Mouse (Mus musculus) megakaryocyte, adult 5-6 weeks (primary cell): ENCODE measurements at regions not wholly inside any gene's neighbourhood (a gene's known extent, or its start where the extent isn't known, plus 50 kb on each side); places are given as distances from the start of the nearest gene placed in this dataset.

Source experiments
- ATAC-seq: 2 replicates; pipeline ENCODE4 v1.8.0; 2016; ENCODE audit warnings: mild to moderate bottlenecking, inconsistent platforms; ENCODE audit not compliant: poor library complexity, severe bottlenecking

DNA sequence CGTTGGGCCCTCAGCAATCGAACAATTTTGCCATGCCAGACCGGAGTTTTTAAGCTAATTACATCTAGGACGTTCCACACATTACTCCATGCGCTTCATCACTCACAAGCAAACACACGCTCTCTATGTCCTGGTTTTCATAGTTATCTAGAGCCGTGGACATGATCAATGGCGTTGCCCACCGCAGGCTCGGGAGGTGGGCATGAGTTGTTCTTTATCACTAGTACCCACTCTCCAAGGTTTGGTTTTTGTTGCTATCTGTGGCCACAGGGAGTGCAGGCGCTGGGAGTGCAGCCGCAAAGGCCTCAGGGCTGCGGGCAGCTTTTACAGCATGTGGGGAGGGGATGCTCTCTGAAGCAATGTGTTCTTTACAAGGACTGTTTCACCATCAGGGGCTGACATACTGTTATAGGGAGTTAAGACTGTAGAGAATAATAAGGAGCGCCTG, 226.8 kb downstream of the Ankrd50 start:
- ATAC-seq = no peak

DNA sequence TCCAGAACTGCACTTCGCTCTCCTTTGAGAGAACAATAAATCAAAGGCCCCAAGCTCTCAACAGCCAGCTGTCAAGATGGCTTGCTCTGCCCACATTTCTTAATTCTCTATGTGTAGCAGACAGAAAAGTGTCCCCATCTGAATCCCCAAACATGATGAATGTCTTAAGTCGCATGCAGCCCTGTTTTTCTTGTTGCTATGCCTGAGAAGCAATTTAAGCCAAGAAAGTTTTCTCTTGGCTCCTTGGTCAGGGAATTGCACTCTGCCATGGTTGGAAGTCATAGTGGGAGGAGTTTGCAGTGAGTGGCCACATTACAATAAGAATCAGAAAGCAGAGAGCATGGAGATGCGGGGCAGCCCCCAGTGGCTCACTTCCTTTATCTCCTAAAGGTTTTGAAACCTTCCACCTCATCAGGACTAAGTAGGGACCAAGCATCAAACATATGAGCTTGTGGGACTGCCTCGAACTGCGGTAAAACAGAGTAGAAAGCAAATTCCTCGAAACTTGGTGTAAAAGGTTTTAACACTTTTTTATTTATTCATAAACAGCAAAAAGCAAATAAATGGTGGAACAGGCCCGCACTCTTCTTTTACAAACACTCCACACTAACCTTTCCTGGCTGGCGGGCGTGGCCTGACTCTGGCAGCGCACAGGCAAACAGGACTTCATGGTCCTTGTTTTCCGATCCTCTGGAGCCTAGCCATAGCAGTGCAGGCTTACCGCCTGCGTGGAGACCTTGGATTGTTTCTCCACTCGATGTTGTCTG, 227.4 kb downstream of the Ankrd50 start:
- no peak for ATAC-seq

DNA sequence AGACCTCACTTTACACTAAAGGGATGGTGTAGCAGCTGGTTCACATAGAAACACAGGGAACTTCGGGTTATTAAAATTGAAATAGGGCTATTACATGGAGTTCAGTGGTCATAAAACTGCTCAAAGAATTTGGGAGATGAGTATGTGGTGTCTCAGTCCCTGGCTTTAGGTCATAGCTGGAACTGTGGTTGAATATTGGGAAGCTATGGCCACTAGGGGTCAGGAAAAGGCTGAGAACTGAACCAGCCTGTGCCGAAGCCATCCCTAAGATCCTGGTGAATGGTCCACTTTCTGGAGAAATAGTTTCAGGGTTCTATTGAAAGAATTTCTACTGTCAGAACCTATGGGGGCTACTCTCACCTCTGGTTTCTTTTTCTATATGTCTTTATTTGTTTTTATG, 229.0 kb downstream of the Ankrd50 start:
- no peak for ATAC-seq

DNA sequence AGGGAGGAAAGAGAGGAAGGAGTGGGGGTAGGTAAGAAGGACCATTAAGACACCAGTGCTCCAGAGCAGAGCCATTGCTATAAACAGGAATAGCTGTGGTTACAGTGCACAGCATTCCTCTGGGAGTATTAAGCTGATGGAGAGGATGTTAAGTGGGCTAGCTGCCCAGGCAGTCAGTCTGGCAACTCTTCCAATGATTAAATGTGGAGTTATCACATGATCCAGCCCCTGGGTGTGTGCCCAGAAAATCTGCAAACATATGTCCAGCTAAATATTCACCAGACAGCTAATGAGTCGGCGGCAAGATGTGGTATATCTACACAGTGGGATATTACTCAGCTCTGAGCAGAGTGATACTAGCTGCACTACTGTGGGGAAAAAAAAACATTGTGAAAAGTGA, 229.7 kb downstream of the Ankrd50 start:
- no peak for ATAC-seq

DNA sequence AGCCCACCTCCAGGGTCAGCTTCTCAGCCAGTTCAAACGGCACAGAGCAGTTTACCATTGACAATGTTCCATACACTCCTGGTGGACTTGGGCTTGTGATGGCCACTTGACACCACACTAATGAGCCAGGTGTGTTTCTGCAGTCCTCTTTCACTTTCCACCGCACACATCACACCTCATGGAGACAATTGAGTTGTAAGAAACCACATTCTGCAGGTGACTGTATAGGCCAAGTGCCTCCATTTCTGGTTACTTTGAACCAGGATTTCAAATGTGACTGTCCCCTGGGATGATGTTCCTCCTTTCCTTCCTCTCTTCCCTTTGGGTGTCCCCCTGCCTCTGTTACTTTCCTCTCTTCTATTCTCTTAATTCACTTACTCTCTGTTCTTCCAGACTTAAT, 233.1 kb downstream of the Ankrd50 start:
- ATAC-seq = no peak

DNA sequence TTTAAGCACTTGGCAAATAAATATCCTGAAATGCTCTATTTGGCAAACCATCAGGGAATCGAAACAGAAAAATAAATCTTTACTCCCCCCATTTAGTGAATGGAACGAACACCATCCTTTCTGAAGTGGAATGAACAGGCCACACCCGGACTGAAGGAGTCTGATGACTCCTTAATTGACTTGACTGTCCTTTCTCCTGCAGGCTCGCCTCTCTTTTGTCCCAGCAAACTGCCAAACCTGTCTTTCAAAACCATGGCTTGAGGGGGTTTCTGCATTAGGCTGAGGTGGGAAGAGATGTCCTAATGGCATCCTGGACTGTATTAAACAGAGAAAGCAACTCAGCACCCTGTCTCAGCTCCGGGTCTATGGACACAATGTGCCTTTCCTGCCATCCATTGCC, 234.1 kb downstream of the Ankrd50 start:
- ATAC-seq = no peak

DNA sequence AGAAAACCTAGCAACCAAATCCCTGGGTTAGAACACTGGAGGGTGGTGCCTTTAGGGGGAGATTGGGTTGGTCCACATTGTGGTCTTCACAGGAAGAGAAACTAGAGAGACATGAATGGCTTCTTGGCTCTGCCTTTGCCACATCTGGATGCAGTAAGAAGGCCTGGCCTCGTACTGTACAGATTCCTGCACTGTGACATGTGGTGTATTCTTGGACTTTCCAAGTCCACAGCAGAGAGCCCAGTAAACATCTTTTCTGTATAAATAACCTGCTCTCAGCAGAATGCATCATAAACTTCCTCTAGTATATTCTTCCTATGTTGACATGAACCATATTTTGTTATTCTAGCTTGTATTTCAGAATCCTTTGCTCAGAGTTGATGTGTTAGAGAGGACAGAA, 235.7 kb downstream of the Ankrd50 start:
- no peak for ATAC-seq

DNA sequence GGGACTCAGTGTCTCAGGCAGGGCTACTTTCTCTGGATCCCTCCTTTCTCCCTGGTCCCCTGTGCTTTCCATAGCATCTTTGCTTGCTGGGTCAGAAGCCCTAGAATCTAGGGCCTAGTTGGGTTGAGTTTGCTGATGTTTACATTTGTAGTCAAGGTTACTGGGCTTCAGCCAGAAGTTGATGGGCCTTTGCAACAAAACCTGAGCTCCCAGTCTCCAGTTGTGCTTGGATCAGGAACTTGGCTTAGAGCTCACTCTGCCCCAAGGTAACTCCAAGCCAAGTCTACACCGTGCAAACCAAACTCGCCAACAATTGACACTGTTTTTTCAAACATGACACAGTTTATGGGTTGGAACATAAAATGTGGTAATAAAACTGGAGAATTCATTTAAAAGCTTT, 238.2 kb downstream of the Ankrd50 start:
- no peak for ATAC-seq

DNA sequence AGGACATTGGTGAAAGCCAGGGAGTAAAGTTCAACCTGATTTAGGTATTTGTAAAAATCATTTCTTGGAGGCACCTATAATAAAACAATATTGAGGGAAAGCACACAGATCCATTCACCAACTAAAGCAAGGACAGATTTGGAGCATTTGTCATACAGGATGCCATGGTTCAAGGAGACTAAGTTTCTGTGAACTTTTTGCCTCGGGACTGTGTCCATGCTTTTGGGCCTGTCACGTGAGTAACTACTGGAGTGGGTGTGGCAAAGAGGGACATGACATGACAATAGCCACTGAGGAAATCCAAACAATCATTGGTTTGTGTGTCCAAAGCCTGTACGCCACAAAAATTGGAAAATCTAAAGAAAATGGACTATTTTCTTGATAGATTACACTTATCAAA, 241.4 kb downstream of the Ankrd50 start:
- ATAC-seq = no peak

DNA sequence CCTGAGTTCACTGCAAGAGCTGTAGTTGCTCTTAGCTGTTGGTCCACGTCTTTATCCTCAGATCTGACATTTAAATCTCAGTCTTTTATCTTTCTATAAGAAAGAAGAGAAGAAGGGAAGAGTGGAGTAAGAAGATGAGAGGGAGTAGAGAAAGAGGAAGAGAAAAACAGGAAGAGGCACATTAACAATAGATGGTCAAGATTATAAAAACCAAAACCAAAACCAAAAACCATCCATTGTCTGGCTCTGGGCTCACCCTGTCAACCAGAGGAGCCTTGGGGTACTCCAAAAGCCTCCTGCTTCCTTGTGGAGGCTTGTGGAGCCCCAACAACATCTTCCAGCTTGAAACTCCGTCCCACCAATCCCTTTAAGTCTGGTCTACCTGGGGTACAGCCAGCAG, 247.0 kb downstream of the Ankrd50 start:
- ATAC-seq = no peak

DNA sequence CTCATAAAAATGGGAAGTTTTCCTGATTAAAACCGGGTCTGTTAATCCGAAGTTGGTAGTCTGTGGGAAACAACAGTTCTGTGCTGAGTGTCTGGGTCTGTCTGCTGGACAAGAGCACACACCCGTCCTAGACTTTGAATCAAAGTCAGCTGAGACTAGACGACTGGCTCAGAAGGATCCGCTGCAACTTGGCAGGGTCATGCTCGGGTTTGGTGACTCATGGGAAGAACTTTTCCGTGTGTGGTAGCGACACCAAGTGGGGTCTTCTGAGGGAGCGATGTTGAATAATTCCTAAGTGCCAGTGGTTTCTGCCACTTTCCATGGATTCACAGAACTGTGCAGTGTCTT, 248.9 kb downstream of the Ankrd50 start:
- ATAC-seq = no peak

DNA sequence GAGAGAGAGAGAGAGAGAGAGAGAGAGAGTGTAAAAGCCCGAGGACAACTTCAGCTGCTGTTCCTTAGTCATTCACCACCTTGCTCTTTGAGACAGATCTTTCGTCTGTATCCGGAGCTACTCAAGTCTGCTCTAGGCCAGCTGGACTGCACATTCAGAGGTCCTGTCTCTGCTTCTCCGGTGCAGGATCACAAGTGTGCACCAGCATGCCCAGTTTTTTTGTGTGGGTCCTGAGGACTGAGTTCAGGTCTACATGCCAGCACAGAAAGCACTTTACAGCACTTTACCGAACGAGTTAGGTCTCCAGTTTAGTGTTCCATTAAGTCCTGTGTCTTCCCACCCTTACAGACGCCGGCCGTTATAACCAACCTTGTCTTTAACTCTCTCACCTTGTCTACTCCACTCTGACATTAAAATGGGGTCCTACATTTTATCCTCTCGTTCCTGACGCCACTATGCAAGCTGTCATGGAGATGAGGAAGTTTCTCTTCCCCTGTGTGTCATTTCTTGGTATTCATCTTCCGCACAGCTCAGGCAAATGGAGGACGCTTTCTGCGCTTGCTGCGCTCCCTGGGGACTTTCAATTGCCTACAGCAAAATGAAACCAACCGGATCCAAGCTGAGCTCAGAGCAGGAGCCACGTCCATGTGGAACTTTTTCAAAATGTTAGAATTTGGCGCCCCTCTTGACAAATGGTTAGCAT, 249.5 kb downstream of the Ankrd50 start:
- ATAC-seq = no peak

DNA sequence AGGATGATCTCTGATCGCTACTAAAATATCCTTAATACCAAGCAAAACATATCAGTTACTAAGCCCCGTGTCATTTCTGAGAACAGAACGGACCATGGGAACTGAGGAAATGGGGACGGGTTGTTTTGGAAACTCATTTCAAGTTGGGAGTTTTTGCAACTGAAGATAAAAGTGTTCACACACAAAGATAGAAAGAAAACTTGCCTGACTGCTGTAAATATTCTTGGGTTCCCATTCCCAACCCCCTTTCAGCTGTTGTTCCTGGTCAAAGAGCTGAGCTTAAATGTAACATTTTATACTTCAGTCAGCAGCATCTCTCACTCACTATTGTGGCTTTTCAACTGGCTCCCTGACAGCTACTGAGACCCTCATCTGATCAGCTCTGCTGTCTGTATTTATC, 250.1 kb downstream of the Ankrd50 start:
- ATAC-seq = no peak

DNA sequence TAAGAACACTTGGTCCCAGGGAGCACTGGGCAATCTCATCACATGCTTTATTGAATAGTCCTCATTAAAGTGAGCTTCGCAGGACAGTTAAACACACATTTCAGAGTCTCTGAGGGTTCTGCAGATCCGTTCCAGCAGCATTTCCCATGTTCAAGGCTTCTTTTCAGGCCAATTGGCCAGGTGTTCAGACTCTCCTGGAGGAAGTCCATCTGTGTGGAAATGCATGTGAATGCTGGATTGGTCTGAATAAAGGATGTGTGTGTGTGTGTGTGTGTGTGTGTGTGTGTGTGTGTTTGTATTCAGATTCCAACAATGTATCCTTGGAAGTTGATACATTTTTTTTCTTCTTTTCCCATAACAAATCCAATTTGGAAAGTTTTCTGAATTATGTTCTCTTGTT, 250.6 kb downstream of the Ankrd50 start:
- no peak for ATAC-seq

DNA sequence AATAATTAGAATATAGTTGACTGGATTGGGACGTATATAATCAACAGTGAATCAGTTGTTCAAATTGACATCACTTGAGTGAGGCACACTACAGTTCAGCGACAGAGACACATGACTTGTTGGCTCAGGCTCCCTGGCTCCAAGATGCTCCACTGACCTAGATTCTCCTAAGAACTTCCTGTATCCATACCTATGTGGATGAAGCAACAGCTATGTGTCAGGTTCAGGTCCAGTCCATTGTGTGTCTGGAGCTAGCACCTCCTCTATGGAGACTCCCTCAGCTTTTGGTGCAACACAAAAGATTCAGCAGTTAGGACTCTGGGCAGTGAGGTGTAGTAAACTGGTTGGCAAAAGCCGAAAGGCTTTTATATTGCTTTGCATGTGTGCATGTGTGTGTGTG, 251.6 kb downstream of the Ankrd50 start:
- no peak for ATAC-seq

DNA sequence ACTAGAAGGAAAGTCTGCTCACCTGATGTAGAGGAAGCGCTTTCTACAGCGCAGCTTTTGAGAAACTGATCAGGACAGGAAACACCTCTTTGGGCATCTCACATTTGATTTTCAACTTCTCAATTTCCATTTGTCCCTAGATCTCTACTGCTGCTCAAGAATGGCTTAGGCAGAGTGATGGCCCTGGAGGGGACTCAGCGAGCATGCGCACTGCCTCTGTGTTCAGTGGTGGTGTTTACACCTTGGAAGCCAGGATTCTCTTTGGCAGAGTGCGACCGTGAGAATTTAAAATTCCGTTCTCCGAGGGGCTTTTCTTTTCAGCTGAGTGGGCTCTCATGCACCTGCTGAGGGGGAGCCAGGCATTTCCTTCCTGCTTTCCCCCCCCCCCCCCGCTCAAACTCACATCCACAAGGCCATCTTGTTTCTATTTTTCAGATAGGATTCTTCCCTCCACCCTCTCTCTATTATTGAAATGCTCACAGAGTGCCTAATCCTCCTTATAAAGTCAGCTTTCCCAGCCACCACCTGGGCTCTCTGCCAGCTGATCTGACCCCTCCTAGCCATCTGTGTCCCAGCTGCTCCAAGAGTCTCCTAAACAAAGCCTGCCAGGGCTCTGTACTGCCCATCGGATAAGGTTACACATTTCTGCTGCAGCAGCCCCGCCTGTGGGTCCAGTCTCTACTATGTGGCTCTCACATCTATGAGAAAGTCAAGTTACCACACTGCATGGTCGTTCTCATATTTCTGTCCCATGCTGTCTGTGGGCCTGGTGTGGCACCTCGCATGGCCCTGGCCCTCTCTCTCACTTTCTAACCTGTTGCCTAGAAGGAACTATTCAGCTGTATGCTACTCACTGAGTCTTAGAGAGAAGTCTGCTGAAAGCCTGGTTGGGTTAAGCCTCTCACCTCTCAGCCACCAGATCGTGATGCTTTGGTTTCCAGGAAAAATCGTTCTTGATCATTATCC, 252.2 kb downstream of the Ankrd50 start:
- ATAC-seq = no peak

DNA sequence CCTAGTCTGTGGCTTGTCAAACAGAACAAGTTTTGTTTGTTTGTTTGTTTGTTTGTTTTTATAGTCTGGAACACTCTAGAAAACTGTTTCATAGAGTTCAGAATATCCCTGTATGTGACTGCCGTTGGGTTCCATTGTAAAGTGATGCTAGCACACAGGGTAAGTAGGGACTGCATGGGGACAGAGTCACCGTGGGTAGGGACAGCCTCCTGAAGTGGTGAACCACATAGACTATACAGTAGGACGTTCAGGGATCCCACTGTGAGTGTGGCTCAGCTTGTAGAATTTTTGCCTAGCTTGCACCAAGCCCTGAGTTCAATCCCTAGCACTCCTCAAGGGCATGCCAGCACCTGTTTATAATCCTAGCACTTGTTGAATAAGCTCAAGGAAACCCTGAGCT, 253.1 kb downstream of the Ankrd50 start:
- no peak for ATAC-seq

DNA sequence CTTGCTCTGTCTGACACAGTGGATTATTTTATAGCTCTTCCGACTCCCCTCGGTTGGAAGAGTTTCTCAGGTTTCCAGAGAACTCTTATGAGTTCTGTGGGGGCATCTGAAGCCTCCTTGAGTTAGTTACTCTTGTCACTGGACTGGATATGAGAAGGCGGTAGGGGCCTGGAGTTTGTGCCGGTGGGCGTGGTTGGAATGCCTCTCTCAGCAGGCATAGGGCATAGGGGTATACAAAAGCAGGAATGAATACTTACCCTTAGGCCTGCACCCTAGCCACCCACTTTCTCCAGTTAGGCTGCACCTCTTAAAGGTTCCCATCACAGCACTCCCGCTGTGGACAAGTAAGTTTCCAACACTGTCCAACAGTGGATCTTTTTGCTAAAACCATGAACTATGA, 253.8 kb downstream of the Ankrd50 start:
- no peak for ATAC-seq

DNA sequence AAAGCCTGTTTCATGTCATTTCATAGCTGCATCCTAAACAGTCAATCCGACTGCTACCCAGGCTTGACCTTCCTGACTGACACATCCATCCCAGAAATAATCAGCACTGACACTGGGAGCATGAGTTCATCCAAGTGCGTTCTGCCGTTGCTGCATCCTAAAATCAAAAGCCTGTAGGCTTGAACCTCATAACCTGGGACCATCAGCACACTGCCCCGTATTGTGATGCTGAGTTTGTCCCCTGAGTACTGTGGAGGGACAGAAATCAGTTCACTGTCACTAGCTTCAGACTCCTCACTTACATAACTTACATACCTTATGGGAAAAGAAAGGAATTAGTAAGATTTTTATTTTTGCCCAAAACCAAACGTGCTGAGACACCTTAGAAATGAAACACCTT, 255.0 kb downstream of the Ankrd50 start:
- ATAC-seq = no peak

DNA sequence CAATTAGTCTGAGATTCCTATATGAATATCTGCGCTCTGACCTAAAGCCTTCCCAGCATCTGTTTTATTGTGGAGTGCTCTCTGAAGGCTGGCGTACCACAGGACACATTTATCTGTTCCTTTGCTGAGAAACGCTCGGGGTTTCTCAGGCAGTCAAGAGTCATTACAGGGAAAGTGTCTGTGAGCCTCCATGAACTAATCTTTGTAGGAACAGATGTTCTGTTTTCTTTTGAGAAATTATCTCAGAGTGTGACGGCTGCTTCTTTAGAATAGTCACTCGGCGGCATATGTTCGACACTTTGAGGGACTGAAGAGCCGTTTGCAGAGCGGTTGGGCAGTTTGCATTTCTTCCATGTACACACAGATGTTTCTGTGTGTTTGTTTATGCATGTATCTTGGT, 255.6 kb downstream of the Ankrd50 start:
- no peak for ATAC-seq

DNA sequence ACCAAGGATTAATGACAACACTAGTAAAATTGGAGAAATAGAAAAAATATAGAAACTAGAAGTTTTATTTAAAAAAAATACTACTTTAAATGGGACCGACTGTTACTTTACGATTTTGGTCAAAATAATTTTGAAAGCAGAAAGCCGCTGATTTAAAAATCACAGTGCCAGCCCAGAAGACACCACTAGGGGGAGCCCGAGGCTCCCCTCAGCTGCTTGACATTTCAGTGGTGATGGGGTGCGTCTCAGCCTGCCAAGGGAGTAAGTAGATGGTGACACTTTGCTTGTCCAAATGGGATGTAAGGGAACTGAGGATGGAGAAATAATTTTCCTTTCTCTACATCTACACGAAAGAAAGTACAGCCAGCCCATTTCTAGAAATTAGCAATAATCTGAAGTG, 257.0 kb downstream of the Ankrd50 start:
- peak; percentile 72 for ATAC-seq

DNA sequence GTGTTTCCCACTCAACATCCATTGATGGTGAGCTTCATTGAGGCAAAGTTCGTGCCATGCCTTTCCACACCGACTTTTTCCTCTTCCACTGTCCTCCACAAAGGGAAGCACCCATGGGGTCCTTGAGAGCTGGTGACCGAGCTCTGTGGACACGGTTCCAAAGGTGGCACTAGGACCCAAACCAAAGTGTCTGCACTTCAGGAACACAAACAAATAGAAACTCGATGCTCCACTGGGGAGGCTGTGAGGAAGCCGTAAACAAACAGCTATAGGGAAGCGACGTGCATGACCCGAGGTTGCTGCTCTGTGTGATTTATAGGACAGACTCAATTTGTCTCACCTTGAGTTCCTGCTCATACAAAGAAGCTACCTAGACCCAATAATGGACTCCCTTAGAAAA, 257.5 kb downstream of the Ankrd50 start:
- ATAC-seq = no peak
